Mouse (Mus musculus) stomach, embryonic 15.5 days (tissue): ENCODE measurements around the gene Xrcc6. TPM values are rescaled to one million over a fixed set of nuclear protein-coding genes. Genes with fewer than 3 reads are reported as not detected.

ENCODE experiments used
- ATAC-seq: fragments of 200-750 bp; cut with Nextera tagmentation; 2 replicates; pipeline ENCODE4 v1.8.0; 2017; ENCODE audit warnings: low read depth, moderate number of reproducible peaks, moderate TSS enrichment; ENCODE audit not compliant: insufficient read depth, low FRiP score
- H3K27ac ChIP-seq: fragments of 300-500 bp; sonication (generic); 2 replicates; pipeline ENCODE4 v1.5.1; 2015; ENCODE audit warnings: mild to moderate bottlenecking, inconsistent platforms
- H3K27me3 ChIP-seq: fragments of 300-500 bp; sonication (generic); replicated peaks from 2 replicates; pipeline ENCODE4 v1.6.1; 2015; ENCODE audit warnings: inconsistent platforms
- H3K36me3 ChIP-seq: fragments of 300-500 bp; sonication (generic); 2 replicates; pipeline ENCODE4 v1.6.1; 2015; ENCODE audit warnings: inconsistent platforms
- H3K4me1 ChIP-seq: fragments of 300-500 bp; sonication (generic); 2 replicates; pipeline ENCODE4 v1.6.1; 2015; ENCODE audit warnings: inconsistent platforms
- H3K4me2 ChIP-seq: fragments of 300-500 bp; sonication (generic); 2 replicates; pipeline ENCODE4 v1.6.1; 2015; ENCODE audit warnings: mild to moderate bottlenecking, inconsistent platforms
- H3K4me3 ChIP-seq: fragments of 300-500 bp; sonication (generic); replicated peaks from 2 replicates; pipeline ENCODE4 v1.5.1; 2015; ENCODE audit warnings: inconsistent platforms
- H3K9ac ChIP-seq: fragments of 300-500 bp; sonication (generic); 2 replicates; pipeline ENCODE4 v1.6.1; 2015; ENCODE audit warnings: inconsistent platforms
- H3K9me3 ChIP-seq: fragments of 300-500 bp; sonication (generic); 2 replicates; pipeline ENCODE4 v1.6.1; 2016; ENCODE audit warnings: inconsistent platforms
- WGBS: fragments of 180-500 bp; shearing (Covaris S2); methylation state at CpG from one replicate; pipeline ENCODE4 v1.1.7; 2015; 5-methylcytosine and 5-hydroxymethylcytosine counted together
- polyA plus RNA-seq: library from polyadenylated mRNA; unstranded; fragments of >200 nt; fragmentation: Nextera tagmentation; extraction: Ambion mirVana; gene quantifications from 2 replicates; pipeline ENCODE4 v1.2.1, GENCODE M21; 2015

Xrcc6 gene
- polyA plus RNA-seq, result 76.6 and 83.2 TPM in 2 replicates

DNA sequence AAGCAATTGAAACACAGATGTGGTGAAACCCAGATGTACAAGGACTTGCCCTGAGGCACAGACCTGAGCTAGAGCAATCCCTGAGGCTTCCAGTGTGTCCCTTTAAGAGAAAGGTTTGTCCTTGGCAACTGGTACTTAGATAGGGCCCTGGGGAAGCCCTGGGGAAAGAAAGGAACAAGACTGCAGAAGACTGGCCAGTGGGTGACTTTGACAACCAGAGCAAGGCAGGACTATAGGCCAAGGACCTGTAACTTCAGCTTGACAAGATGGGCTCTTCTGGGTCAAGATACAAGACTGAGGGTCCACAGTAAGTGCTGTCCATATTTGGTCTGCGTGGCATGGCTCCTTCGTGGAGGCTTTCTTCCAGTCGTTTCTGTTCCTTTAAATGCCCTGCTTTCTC, at the start of gene Xrcc6:
Gene Xrcc6 (plus strand): TSS at position 190 of the 400 bp plus-strand sequence.
- no peak within 1 kb of the TSS for H3K27ac ChIP-seq
- H3K36me3 ChIP-seq, result no peaks in the 10 kb centered on the region
- WGBS, result 83% methylated on average over 3 of the region's 3 CpGs
- no peaks in the 10 kb centered on the region for H3K27me3 ChIP-seq
- H3K9ac ChIP-seq, result no peak within 1 kb of the TSS
- H3K4me3 ChIP-seq, result no peak within 1 kb of the TSS
- ATAC-seq, result no peak
- H3K4me2 ChIP-seq, result no peak within 1 kb of the TSS
- H3K4me1 ChIP-seq, result no peaks in the 10 kb centered on the region
- no peaks in the 10 kb centered on the region for H3K9me3 ChIP-seq

DNA sequence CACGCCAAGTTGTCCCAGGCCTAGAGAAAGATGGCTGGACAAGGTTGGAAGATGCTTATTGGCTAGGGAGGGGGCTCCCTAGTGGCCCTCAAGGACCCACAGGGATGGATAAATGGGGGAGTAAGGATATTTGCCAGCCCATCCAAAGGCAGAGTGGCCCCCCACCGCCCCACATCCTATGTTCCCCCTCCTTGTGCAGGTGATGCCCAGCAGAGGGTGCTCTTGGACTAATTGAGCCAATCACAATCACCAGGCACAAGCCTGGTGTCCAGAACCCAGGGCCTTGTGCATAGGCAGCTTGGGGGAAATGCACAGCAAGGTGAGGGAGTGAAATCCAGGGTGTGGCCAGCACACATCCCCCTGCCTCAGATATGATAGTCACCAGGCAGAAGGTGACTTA, 49.4 kb upstream of the Xrcc6 start:
- no peak overlapping the region for H3K4me3 ChIP-seq
- no peak for ATAC-seq
- no peak overlapping the region for H3K9ac ChIP-seq
- H3K27me3 ChIP-seq, result no peaks in the 10 kb centered on the region
- no peaks in the 10 kb centered on the region for H3K9me3 ChIP-seq
- 33% methylated on average over 2 of the region's 2 CpGs for WGBS
- peak overlapping the region; percentile 71 for H3K4me2 ChIP-seq
- H3K4me1 ChIP-seq, result peaks cover 20% of the 10 kb centered on the region
- H3K36me3 ChIP-seq, result no peaks in the 10 kb centered on the region
- H3K27ac ChIP-seq, result no peak overlapping the region

DNA sequence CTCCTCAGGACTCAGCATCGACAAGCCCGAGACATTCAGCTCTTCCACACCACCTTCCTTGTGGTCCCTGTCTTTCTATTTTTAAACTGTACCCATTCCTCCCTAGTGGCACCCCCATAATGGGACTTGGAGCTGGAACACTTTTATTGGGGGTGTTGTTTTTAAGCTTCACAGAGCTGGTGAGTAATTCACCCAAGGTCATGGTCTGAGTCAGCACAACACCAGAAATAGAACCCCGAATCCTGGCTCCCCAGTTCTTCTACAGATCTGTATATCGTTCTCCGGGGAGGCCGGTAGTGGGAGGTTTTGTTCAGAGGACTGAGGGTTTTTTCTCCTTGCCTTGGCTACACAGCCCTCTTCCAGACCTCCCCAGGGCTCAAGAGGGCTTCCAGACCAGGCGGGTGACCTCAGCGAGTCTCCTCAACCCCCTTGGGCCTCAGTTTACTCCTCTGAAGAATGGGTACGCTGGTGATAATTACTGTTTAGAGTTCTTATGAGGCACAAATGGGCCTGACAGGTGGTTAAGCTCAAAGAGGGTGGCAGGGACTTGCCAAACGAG, 48.4 kb upstream of the Xrcc6 start:
- Histone ChIP-seq H3K36me3 (no peaks in the 10 kb centered on the region), H3K9ac (no peak overlapping the region), H3K9me3 (no peaks in the 10 kb centered on the region), H3K4me2 (no peak overlapping the region), H3K4me3 (no peak overlapping the region), H3K4me1 (peaks cover 17% of the 10 kb centered on the region), H3K27me3 (no peaks in the 10 kb centered on the region), H3K27ac (no peak overlapping the region)
- no peak for ATAC-seq
- 86% methylated on average over 10 of the region's 10 CpGs for WGBS

DNA sequence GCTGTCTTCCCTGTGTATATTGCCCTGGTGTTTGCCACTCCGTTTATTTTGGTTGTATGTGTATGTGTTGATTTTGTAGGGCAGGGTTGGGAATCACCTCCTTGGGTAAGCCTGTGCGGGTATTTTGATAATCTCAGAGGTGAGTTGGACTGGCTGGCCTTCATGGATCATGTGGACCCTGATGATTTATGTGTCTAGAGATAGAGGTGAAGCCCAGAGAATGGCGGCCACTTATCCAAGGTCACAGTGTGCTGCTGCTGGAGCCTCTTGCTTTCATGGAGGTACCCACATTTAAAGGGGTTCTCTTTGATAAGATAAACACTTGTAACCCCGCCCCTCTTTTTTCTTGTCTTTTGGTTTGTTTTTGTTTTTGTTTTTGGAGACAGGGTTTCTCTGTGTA, 47.9 kb upstream of the Xrcc6 start:
- no peak for ATAC-seq
- no peaks in the 10 kb centered on the region for H3K27me3 ChIP-seq
- no peak overlapping the region for H3K9ac ChIP-seq
- H3K36me3 ChIP-seq, result no peaks in the 10 kb centered on the region
- no peaks in the 10 kb centered on the region for H3K9me3 ChIP-seq
- H3K4me1 ChIP-seq, result peaks cover 17% of the 10 kb centered on the region
- no peak overlapping the region for H3K4me3 ChIP-seq
- 76% methylated on average over 4 of the region's 4 CpGs for WGBS
- H3K27ac ChIP-seq, result no peak overlapping the region
- H3K4me2 ChIP-seq, result no peak overlapping the region

DNA sequence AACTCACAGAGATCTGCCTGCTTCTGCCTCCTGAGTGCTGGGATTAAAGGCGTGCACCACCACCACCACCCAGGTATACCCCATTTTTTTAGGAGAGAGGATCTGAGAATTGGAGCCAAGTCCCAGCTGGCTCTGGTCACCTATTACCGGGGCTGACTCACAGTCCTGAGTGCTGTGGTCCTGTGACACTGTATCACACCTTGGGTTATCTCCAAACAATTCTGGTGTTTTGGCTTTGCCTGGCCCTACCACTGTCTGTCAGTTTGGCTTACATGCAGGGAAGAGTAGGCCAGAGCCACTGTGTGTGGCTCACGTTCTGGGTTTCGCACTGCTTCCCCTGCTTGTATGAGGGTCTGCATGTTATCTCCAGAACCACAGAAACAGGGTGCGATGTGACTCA, 47.4 kb upstream of the Xrcc6 start:
- no peak overlapping the region for H3K9ac ChIP-seq
- H3K4me1 ChIP-seq, result peaks cover 17% of the 10 kb centered on the region
- no peak overlapping the region for H3K4me3 ChIP-seq
- H3K27me3 ChIP-seq, result no peaks in the 10 kb centered on the region
- 88% methylated on average over 5 of the region's 5 CpGs for WGBS
- H3K27ac ChIP-seq, result no peak overlapping the region
- no peak overlapping the region for H3K4me2 ChIP-seq
- H3K36me3 ChIP-seq, result no peaks in the 10 kb centered on the region
- ATAC-seq, result no peak
- H3K9me3 ChIP-seq, result no peaks in the 10 kb centered on the region

DNA sequence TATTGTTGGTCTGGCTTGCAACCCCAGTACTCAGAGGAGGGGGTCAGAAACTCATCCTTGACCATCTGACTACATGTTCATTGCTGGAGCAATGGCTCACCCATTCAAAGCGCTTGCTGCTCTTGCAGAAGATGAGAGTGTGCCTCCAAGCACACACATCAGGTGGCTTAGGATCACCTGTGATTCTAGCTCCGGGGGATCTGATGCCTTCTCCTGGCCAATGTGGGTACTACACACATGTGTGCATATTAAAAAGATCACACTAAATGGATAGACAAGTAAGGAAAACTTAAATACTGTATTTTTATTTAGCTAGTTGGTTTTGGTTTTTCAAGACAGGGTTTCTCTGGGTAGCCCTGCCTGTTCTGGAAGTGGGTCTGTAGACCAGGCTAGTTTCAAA, 46.6 kb upstream of the Xrcc6 start:
- Histone ChIP-seq H3K4me1 (peaks cover 17% of the 10 kb centered on the region), H3K9me3 (no peaks in the 10 kb centered on the region), H3K4me2 (no peak overlapping the region), H3K9ac (no peak overlapping the region), H3K36me3 (no peaks in the 10 kb centered on the region), H3K27ac (no peak overlapping the region), H3K27me3 (no peaks in the 10 kb centered on the region), H3K4me3 (no peak overlapping the region)
- no peak for ATAC-seq
- 92% methylated on average over 2 of the region's 2 CpGs for WGBS

DNA sequence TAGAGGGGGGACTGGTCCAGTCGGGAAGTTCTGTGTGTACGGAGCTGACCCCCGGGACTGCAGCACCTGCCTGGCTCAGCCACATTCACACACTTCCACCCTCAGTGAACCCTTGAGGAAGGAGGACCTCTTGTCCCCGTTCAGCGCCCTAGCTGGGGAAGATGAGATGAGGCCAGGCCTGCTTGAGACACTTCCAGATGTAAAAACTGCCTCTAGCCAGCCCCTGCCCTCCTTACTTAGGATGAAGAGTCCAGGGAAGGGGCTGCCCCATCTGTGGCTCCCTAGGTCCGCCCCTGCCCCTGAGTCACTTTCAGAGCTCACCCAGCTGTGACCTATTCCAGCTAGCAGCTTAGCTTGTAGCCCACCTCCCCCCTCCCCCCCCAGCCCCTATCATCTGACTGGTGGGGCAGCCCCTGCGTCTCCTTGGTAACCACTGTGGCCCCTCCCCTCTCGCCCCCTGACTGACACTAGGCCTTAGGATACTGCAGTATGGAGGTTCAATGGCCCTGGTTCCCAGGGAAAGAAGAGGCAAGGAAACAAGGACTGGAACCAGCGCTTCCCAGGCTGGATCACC, 44.4 kb upstream of the Xrcc6 start:
- H3K27me3 ChIP-seq, result no peaks in the 10 kb centered on the region
- H3K4me3 ChIP-seq, result no peak overlapping the region
- H3K9ac ChIP-seq, result no peak overlapping the region
- H3K27ac ChIP-seq, result no peak overlapping the region
- 0 out of 2 replicates have a peak, but pooled peaks cover 4% of the 10 kb centered on the region for H3K36me3 ChIP-seq
- H3K9me3 ChIP-seq, result no peaks in the 10 kb centered on the region
- WGBS, result 27% methylated on average over 9 of the region's 9 CpGs
- ATAC-seq, result no peak
- H3K4me2 ChIP-seq, result no peak overlapping the region
- H3K4me1 ChIP-seq, result peaks cover 3% of the 10 kb centered on the region; the same call in 1 of the 2 replicates

DNA sequence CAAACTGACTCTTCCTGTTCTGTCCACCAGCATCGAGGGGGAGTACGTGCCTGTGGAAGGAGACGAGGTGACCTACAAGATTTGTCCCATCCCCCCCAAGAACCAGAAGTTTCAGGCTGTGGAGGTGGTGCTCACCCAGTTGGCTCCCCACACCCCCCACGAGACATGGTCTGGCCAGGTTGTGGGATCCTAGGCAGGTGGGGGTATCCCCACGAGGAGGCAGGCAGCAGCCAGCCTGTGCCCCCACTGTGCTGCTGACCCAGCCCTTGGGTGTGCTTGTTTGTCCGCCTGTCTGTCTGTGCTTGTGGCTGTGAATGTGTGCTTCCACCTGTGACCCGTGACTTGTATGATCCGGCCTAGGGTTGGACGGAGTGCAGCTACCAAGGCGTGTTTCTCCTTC, 38.6 kb upstream of the Xrcc6 start:
- H3K4me2 ChIP-seq, result no peak overlapping the region
- H3K36me3 ChIP-seq, result 0 out of 2 replicates have a peak, but pooled peaks cover 4% of the 10 kb centered on the region
- no peak overlapping the region for H3K9ac ChIP-seq
- H3K4me1 ChIP-seq, result no peaks in the 10 kb centered on the region
- H3K27me3 ChIP-seq, result no peaks in the 10 kb centered on the region
- 76% methylated on average over 10 of the region's 10 CpGs for WGBS
- ATAC-seq, result no peak
- no peak overlapping the region for H3K4me3 ChIP-seq
- no peak overlapping the region for H3K27ac ChIP-seq
- no peaks in the 10 kb centered on the region for H3K9me3 ChIP-seq

DNA sequence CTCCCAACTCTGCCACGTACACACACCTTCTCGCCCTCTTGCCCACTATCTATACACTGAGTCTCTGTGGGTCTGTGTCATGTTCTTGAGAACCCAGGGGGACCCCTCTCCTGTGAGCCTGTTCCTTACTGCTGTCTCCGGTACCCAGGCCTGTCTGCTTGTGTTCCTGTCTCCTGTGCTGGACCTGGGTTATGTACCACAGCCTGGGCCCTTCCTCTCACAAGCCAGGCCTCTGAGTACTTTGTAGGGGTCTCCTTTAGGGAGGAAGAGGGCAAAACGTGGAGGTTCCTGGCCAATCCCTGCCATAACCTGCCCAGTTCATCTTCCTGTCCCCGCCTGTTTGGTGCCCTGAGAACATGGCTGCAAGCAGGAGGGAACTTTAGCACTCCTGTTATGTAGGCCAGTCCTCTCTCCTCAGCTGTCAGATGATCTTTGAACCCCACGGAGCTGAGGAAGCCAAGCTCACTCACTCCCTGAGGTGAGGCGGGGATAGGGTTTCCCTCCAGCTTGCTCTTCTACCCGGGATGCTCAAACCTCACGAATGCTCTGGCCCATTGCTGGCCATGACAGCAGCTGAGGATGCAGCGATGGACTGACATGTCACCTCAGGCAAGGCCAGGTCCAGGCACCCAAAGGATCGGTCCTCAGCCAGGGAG, 38.0 kb upstream of the Xrcc6 start:
- Histone ChIP-seq H3K9ac (no peak overlapping the region), H3K36me3 (0 out of 2 replicates have a peak, but pooled peaks cover 4% of the 10 kb centered on the region), H3K27ac (no peak overlapping the region), H3K4me3 (no peak overlapping the region), H3K9me3 (no peaks in the 10 kb centered on the region), H3K4me1 (no peaks in the 10 kb centered on the region), H3K27me3 (no peaks in the 10 kb centered on the region), H3K4me2 (no peak overlapping the region)
- 68% methylated on average over 11 of the region's 11 CpGs for WGBS
- no peak for ATAC-seq

DNA sequence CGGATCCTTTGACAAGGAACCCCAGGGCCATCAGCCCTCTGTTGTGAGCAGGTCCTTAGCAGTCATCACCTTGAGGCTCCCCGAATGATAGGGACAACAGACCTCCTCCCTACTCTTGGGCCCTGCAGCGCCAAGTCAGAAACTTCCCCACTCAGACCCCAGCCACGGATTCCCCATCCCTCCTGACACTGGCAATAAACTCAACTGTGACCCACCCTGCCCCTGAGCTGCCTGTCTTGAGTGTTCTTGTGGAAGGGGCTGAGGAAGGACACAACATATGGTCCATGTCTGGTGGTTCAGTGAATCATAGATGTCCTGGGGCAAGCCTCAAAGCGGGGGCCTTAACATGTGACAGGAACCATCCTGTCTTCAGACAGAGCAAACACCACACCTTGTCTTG, 36.9 kb upstream of the Xrcc6 start:
- WGBS, result 67% methylated on average over 5 of the region's 5 CpGs
- ATAC-seq, result no peak

DNA sequence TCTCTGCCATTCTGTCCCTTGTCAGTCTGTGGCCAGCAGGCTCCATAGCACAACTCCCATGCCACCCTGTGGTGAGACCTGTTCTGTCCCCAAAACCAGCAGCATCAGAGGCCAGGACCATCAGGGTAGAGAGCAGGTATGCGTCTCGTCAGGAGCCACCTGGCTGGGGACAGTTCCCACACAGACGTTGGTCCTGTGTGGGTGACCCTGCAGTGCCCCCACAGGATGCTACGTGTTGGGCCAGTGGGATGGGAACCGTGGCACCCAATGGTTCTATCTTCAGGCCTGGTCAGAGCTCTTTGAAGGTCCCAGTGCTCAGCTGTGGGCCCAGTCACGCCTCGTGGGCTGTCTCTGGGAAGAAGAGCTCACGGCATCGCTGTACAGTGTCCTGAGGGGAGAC, 36.5 kb upstream of the Xrcc6 start:
- Histone ChIP-seq H3K4me3 (no peak overlapping the region), H3K27ac (no peak overlapping the region), H3K36me3 (peaks cover 11% of the 10 kb centered on the region; the same call in 1 of the 2 replicates), H3K9ac (no peak overlapping the region), H3K4me2 (no peak overlapping the region), H3K4me1 (no peaks in the 10 kb centered on the region), H3K9me3 (no peaks in the 10 kb centered on the region), H3K27me3 (no peaks in the 10 kb centered on the region)
- no peak for ATAC-seq
- WGBS, result 87% methylated on average over 9 of the region's 9 CpGs

More for the DNA sequence above, 36.9 kb upstream of the Xrcc6 start:
- Histone ChIP-seq H3K4me1 (no peaks in the 10 kb centered on the region), H3K9ac (no peak overlapping the region), H3K4me3 (no peak overlapping the region), H3K4me2 (no peak overlapping the region), H3K9me3 (no peaks in the 10 kb centered on the region), H3K36me3 (peaks cover 11% of the 10 kb centered on the region; the same call in 1 of the 2 replicates), H3K27ac (no peak overlapping the region), H3K27me3 (no peaks in the 10 kb centered on the region)

DNA sequence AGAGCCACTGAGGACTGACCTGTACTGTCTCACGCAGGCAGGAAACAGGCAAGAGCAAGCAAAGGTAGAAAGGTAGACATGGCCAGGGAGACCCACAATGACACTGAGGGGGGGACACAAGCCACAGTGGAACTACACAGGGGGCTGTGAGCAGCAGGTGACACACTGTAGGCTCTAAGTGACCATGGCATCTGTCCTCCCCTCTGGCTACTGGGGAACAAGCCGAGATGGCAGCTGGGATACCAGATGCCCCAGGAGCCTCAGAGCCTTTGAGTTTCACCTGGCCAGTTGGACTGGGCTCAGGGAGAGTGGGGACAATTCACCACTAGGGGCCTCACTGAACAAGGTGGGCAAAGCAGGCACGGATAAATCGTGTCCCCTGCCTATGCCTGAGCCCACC, 35.3 kb upstream of the Xrcc6 start:
- Histone ChIP-seq H3K4me2 (no peak overlapping the region), H3K36me3 (peaks cover 7% of the 10 kb centered on the region; the same call in 1 of the 2 replicates), H3K27ac (no peak overlapping the region), H3K27me3 (no peaks in the 10 kb centered on the region), H3K9me3 (no peaks in the 10 kb centered on the region), H3K4me3 (no peak overlapping the region), H3K4me1 (no peaks in the 10 kb centered on the region), H3K9ac (no peak overlapping the region)
- ATAC-seq, result no peak
- WGBS, result 76% methylated on average over 4 of the region's 4 CpGs
